Mouse (Mus musculus) thymus, adult 2 months (tissue): ENCODE results near the gene Nags.

Experiments used
- CTCF ChIP-seq: fragments of 200-500 bp; IDR thresholded peaks from 2 replicates; pipeline ENCODE4 v1.5.1; 2012; ENCODE audit warnings: mild to moderate bottlenecking, control low read depth, low read length, moderate library complexity, borderline replicate concordance; ENCODE audit not compliant: control insufficient read depth, poor library complexity, insufficient read depth; ENCODE audit errors: extremely low read depth
- POLR2A ChIP-seq: fragments of 200-500 bp; IDR thresholded peaks from 2 replicates; pipeline ENCODE4 v1.6.1; 2012; ENCODE audit warnings: mild to moderate bottlenecking, low read length, control low read depth, moderate library complexity; ENCODE audit not compliant: control insufficient read depth, poor library complexity, insufficient read depth; ENCODE audit errors: extremely low read depth

GRCm38 (mm10) chr11:102102485-102103258, 42.6 kb upstream of the Nags start:
- peak; percentile 88 for TF ChIP-seq CTCF
- TF ChIP-seq POLR2A, result no peak
